ENCODE assay signal across 18 mouse cellular contexts in the genomic region with DNA sequence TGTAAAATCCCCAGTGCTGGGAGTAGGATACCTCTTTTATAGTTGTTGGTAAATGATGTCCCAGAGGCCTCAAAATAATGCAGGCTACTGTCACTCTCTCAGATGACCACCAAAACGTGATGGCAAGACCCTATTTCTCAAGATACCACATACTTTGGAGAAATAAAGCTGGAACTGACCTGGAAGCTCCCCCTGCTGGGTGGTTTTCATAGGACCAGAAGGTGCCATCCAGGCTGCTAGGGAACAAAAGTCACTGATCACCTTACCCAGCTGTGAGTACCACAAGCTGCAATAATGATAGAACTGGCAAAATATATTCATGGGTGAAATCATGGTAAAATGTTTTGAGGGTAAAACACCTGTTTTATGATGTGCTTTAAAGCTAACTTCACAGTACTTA. TPM values are rescaled to one million over a fixed set of nuclear protein-coding genes. Genes with fewer than 3 reads are reported as not detected.
DNase-seq lines count a peak whose midpoint lies in the region; TF ChIP-seq lines count a peak whose summit lies in the region.
"Had no signal": no experiment of that assay in that cellular context is flagged by ENCODE, and none has a peak within 500 bp of the region (broad histone marks: within the 10 kb centered on the region; RNA-seq: fewer than 3 reads in every experiment).

No protein-coding gene starts in this region.

- TF ChIP-seq CTCF in layer of hippocampus, adult 2 months (conservative IDR thresholded peaks at IDR 0.05), result peak; percentile 54
- TF ChIP-seq CTCF in CH12.LX (conservative IDR thresholded peaks at IDR 0.05 in 1 of 2, IDR thresholded peaks at IDR 0.05 in 1 of 2; ENCODE audit: low read depth in 2 of 2, low read length in 2 of 2), result peak in 1 of 2 experiments; percentile 64; a peak in 2 of 4 replicates

- in situ Hi-C loops in CH12.LX (cut with MboI; ENCODE audit: low pct_ligation_motif_present, low pct_unique_long_range_greater_than_20kb, low sequenced_read_pairs), result loop anchor here (25.0 kb wide), 1 partner anchor 240 kb away; no protein-coding TSS in a partner anchor

- no peaks in the 10 kb centered on the region for H3K36me3 ChIP-seq in CH12.LX (replicated peaks in 1 of 2; ENCODE audit: control insufficient read depth in 1 of 2, insufficient read depth in 1 of 2, low read length in 1 of 2)
- H3K36me3 ChIP-seq: neural tube, embryonic 15.5 days had no signal

- H3K27me3 ChIP-seq in CH12.LX (replicated peaks), result no peaks in the 10 kb centered on the region
- H3K27me3 ChIP-seq: neural tube, embryonic 15.5 days had no signal

- no peak for TF ChIP-seq EP300 in CH12.LX (IDR thresholded peaks at IDR 0.05; ENCODE audit: low read length)

- H3K27ac ChIP-seq in layer of hippocampus, adult 2 months, result no peak overlapping the region
- no peak overlapping the region for H3K27ac ChIP-seq in CH12.LX (ENCODE audit: insufficient read depth, low read depth)
- H3K27ac ChIP-seq: neural tube, embryonic 15.5 days had no signal

- H3K9me3 ChIP-seq in CH12.LX (replicated peaks; ENCODE audit: low read length), result no peaks in the 10 kb centered on the region
- H3K9me3 ChIP-seq: neural tube, embryonic 15.5 days had no signal

- H3K79me2 ChIP-seq in CH12.LX (replicated peaks; ENCODE audit: control insufficient read depth, extremely low read depth, insufficient read depth, poor library complexity, severe bottlenecking), result no peaks in the 10 kb centered on the region

- no peak overlapping the region for H3K4me2 ChIP-seq in CH12.LX (ENCODE audit: insufficient read depth, low read depth, poor library complexity, severe bottlenecking)
- H3K4me2 ChIP-seq: liver, embryonic 11.5 days; midbrain, embryonic 11.5 days; neural tube, embryonic 15.5 days had no signal

- no peak for TF ChIP-seq POLR2A in CH12.LX (IDR thresholded peaks at IDR 0.05; ENCODE audit: low read depth, low read length)

- dilution Hi-C loops in CH12.LX (cut with MboI; ENCODE audit: extremely low pct_ligation_motif_present, extremely low pct_unique_long_range_greater_than_20kb, low sequenced_read_pairs), result no loop called here

- H3K9ac ChIP-seq in CH12.LX (ENCODE audit: insufficient read depth, low read depth), result no peak overlapping the region
- H3K9ac ChIP-seq: neural tube, embryonic 15.5 days had no signal

- TF ChIP-seq RAD21 in CH12.LX (IDR thresholded peaks at IDR 0.05; ENCODE audit: low read depth, low read length), result peak; percentile 5

- peak; percentile 0 for DNase-seq in cerebellum, adult 9-10 months
- no peak for DNase-seq in cerebellum, postnatal 36 days
- DNase-seq in layer of hippocampus, adult 2 months (ENCODE audit: low spot score in 2 of 2), result no peak
- DNase-seq in layer of hippocampus, postnatal 14 days (ENCODE audit: low spot score in 2 of 2), result no peak
- DNase-seq in CH12.LX (ENCODE audit: extremely low read depth), result peak; percentile 23
- DNase-seq in induced T-regulatory cell, adult 2 months (ENCODE audit: low read depth), result peak; percentile 17
- DNase-seq in ovary, adult 18-20 months (ENCODE audit: low spot score), result no peak
- no peak for DNase-seq in right cerebral cortex, postnatal 10 days (ENCODE audit: low spot score in 2 of 2)
- DNase-seq: cerebellum, adult 8-10 months; gastrocnemius, postnatal 14 days; kidney, postnatal 10 days had no signal

- H3K4me3 ChIP-seq in layer of hippocampus, adult 2 months, result no peak overlapping the region
- no peak overlapping the region for H3K4me3 ChIP-seq in CH12.LX (replicated peaks in 1 of 3; ENCODE audit: low read depth in 2 of 3, low read length in 2 of 3, poor library complexity in 1 of 3)
- H3K4me3 ChIP-seq: neural tube, embryonic 15.5 days had no signal

- no peaks in the 10 kb centered on the region for H3K4me1 ChIP-seq in CH12.LX (ENCODE audit: control insufficient read depth in 1 of 2, insufficient read depth in 2 of 2)
- H3K4me1 ChIP-seq: neural tube, embryonic 15.5 days had no signal

TF ChIP-seq in CH12.LX, 34 proteins besides CTCF, POLR2A, EP300 and RAD21:
- peak; percentile 57 for TF ChIP-seq SMC3 (IDR thresholded peaks at IDR 0.05; ENCODE audit: low read depth, low read length)
- no peak for TF ChIP-seq HCFC1 (IDR thresholded peaks at IDR 0.05; ENCODE audit: low read depth, low read length)
- TF ChIP-seq MAZ (IDR thresholded peaks at IDR 0.05; ENCODE audit: low read depth, low read length), result no peak
- TF ChIP-seq GABPA (IDR thresholded peaks at IDR 0.05; ENCODE audit: insufficient replicate concordance, low read depth, low read length), result no peak
- no peak for TF ChIP-seq ZNF384 (IDR thresholded peaks at IDR 0.05; ENCODE audit: low read depth, low read length)
- TF ChIP-seq POLR2AphosphoS2 (IDR thresholded peaks at IDR 0.05; ENCODE audit: low read depth, low read length), result no peak

RNA-seq across cellular contexts. Expression of a gene that starts 7.1 kb away (rescaled TPM):
- total RNA-seq in layer of hippocampus, adult 2 months (2021), result not detected
- not detected for total RNA-seq in layer of hippocampus, postnatal 14 days (2021)
- total RNA-seq in CH12.LX (2012; rRNA removed), result not detected in 2 replicates
- not detected in 2 replicates for total RNA-seq in CH12.LX (2014; rRNA removed)
- not detected in 2 replicates for polyA plus RNA-seq in CH12.LX (2012; ENCODE audit: insufficient read length, low read depth)
- total RNA-seq: adrenal gland, postnatal 36 days; gastrocnemius, postnatal 14 days; heart, postnatal 36 days had no signal
- polyA plus RNA-seq: liver, embryonic 11.5 days; midbrain, embryonic 11.5 days; neural tube, embryonic 15.5 days; thymus, postnatal 0 days had no signal

RNA-seq across cellular contexts. Expression of a gene that starts 7.2 kb away (rescaled TPM):
- under 1 TPM; 0.25 to 0.36 TPM for total RNA-seq in layer of hippocampus, adult 2 months (2021)
- under 1 TPM; 0.16 to 0.38 TPM for total RNA-seq in layer of hippocampus, postnatal 14 days (2021)
- total RNA-seq in CH12.LX (2012; rRNA removed), result not detected in 2 replicates
- not detected in 2 replicates for total RNA-seq in CH12.LX (2014; rRNA removed)
- not detected in 2 replicates for polyA plus RNA-seq in CH12.LX (2012; ENCODE audit: insufficient read length, low read depth)
- polyA plus RNA-seq: liver, embryonic 11.5 days; midbrain, embryonic 11.5 days; neural tube, embryonic 15.5 days had no signal

RNA-seq across cellular contexts. Expression of a gene that starts 18.9 kb away (rescaled TPM):
- total RNA-seq in layer of hippocampus, adult 2 months (2021), result not detected
- under 1 TPM in 1 of 2 experiments, not detected in 1; 0.24 TPM for total RNA-seq in layer of hippocampus, postnatal 14 days (2021)
- total RNA-seq in CH12.LX (2012; rRNA removed) (not detected in 2 replicates), CH12.LX (2014; rRNA removed) (not detected in 2 replicates)
- not detected in 2 replicates for polyA plus RNA-seq in CH12.LX (2012; ENCODE audit: insufficient read length, low read depth)
- total RNA-seq: adrenal gland, postnatal 36 days; gastrocnemius, postnatal 14 days; heart, postnatal 36 days; left cerebral cortex, adult 8-10 months had no signal
- polyA plus RNA-seq: liver, embryonic 11.5 days; midbrain, embryonic 11.5 days; neural tube, embryonic 15.5 days; thymus, postnatal 0 days had no signal

RNA-seq across cellular contexts. Expression of a gene that starts 24.8 kb away (rescaled TPM):
- not detected for total RNA-seq in layer of hippocampus, adult 2 months (2021)
- not detected for total RNA-seq in layer of hippocampus, postnatal 14 days (2021)
- total RNA-seq in CH12.LX (2012; rRNA removed) (not detected in 2 replicates), CH12.LX (2014; rRNA removed) (not detected in 2 replicates)
- polyA plus RNA-seq in CH12.LX (2012; ENCODE audit: insufficient read length, low read depth), result not detected in 2 replicates
- total RNA-seq: adrenal gland, postnatal 36 days; gastrocnemius, postnatal 14 days; heart, postnatal 36 days; left cerebral cortex, adult 8-10 months had no signal
- polyA plus RNA-seq: liver, embryonic 11.5 days; midbrain, embryonic 11.5 days; neural tube, embryonic 15.5 days; thymus, postnatal 0 days had no signal

RNA-seq across cellular contexts. Expression of a gene that starts 33.2 kb away (rescaled TPM):
- not detected for total RNA-seq in layer of hippocampus, adult 2 months (2021)
- not detected for total RNA-seq in layer of hippocampus, postnatal 14 days (2021)
- total RNA-seq in CH12.LX (2012; rRNA removed), result not detected in 2 replicates
- not detected in 2 replicates for total RNA-seq in CH12.LX (2014; rRNA removed)
- polyA plus RNA-seq in CH12.LX (2012; ENCODE audit: insufficient read length, low read depth), result not detected in 2 replicates
- total RNA-seq: adrenal gland, postnatal 36 days; gastrocnemius, postnatal 14 days; heart, postnatal 36 days; left cerebral cortex, adult 8-10 months had no signal
- polyA plus RNA-seq: liver, embryonic 11.5 days; midbrain, embryonic 11.5 days; neural tube, embryonic 15.5 days; thymus, postnatal 0 days had no signal

Comparison
In these comparisons a context has a peak if more than half of its experiments do, and no peak if none do; other contexts are left out.
1. DNase-seq: peak in cerebellum, adult 9-10 months (single experiment), CH12.LX (single experiment) and induced T-regulatory cell, adult 2 months (single experiment); none in cerebellum, postnatal 36 days (0 of 2), layer of hippocampus, adult 2 months (0 of 2), layer of hippocampus, postnatal 14 days (0 of 2), ovary, adult 18-20 months (single experiment) and right cerebral cortex, postnatal 10 days (0 of 2).